Mouse (Mus musculus) heart, adult 10 weeks (tissue): ENCODE measurements around the gene Timm17a. TPM values are rescaled to one million over a fixed set of nuclear protein-coding genes. Genes with fewer than 3 reads are reported as not detected.

Source experiments
- polyA plus RNA-seq: library from polyadenylated mRNA; stranded (reverse); fragments of 350-450 nt; fragmentation: Illumina TruSeq; extraction: RNeasy Lipid Tissue Mini Kit (QIAGEN cat#74804); gene quantifications from one replicate; pipeline ENCODE4 v1.2.3, GENCODE M21; 2014; ENCODE audit warnings: low read depth, low replicate concordance

Timm17a gene
- 236 TPM for polyA plus RNA-seq

DNA sequence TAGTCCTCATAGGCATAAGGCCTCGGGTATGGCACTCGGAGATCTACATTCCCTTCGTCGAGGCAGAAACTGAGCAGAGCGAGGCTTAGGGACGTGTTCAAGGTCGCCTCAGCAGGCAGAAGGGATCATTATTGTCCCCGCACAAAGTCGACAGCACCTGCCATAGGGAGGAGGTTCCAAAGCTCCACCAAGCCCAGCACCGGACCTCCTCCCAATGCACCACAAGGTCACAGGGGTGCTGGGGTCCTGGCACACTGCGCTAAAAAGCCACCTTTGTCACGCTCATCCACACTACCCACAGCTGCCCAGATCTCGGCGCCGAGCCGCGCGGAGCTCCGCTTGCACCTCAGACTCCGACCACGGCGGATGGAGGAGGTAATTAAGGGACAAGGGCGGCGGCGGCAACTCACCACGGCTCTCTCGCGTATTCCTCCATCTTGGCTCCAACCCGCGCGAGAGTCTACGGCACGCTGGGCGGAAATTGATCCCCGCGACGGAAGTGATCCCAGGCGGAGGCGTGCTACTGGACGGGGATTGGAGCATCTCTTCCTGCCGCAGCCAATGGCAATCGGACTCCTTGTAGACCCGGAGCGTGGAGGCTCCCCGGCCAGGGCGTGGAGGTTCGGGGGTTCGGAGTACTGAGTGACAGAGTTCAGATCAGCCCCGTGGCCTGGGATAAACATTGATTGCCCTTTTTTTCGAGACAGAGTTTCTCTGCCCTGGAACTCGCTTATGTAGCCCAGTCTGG lies at the start of gene Timm17a:
Timm17a (minus strand) TSS at position 495 of the 748 bp plus-strand sequence.

DNA sequence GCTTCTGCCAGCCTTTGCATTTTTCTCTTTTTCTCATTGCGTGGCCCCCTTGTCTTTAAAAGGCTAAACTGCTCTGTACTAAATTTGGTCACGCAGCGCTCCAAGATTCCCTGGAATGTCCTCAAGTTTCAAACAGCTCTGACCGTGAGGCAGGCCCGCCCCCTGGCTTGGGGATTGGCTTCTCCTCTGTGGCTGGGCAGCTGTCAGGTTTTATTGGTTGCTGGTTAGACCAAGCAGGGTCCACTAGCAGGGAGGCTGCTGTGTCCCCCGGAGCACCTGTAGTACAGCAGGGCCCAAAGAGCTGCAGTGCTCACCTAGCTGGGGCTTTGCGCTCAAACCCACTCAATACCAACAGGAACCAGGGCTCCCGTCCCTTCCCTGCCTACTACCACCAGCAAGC lies 11.0 kb upstream of the Timm17a start, which contains the start of gene Lmod1:
Lmod1 (plus strand) TSS at position 237 of the 400 bp plus-strand sequence.

DNA sequence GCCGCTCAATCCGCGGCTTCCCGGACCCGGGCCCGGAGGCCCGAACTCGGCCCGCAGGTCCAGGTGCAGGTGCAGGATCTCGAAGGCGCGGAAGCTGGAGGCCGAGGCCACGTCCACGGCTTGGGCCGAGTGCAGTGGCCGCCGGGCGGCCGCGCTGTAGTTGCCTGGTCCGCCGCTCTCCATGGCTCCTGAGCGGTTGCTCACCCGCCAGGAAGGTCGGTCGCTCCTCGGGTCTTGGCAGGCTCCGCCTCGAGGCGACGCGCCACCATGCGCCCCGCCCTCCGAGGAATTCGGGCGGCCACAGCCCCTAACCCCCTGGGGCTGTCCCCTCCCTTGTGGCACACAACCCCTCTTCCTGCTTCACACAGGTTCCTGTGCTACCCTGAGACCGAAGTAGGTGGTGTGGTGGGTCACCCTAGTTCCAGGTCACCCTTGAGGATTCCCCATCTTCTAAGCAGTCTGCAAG lies 29.7 kb downstream of the Timm17a start, which contains the start of gene Rnpep:
Rnpep (minus strand) TSS at position 259 of the 466 bp plus-strand sequence.

DNA sequence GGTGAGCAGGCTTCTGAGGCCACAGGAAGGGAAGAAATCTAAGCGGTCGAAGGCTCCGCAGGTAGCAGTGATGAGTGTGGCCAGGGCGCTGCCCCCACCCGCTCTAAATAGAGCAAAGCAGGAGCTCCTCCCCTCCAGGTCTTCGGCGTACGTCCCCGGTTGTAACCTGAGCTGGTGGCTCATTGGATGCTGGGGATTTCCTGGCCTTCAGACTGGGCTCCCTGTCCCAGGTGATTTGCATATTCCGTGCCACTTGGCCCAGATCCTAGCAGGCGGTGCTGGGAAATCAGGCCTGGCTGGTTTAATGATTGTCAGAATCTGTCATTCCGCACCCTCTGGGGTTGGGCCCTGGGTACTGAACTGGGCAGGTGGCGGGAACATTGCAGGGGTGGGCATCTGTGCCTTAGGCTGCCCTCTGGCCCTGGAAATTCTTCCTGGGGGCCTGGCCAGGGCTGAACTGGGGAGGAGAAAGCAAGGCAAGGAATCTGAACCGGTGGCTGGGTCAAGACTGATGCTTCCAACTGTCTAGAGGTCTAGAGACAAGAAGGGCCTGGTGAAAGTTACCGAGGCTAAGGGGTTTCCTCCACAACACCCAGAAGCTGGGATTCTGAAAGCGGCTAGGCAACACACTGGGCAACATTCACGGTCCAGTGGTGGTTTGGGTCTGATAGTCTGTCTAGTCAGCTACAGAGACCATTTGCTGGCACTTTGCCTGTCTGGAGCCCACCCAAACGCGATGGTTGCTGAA lies 55.0 kb downstream of the Timm17a start, which contains the start of gene Elf3:
Elf3 (minus strand) TSS at position 189 of the 748 bp plus-strand sequence.

Other genes with a start within 250 kb of the Timm17a start
- gene Lgr6, start 208.5 kb downstream of the Timm17a start, polyA plus RNA-seq: 24.1 TPM
- 0.86 TPM for gene Ptpn7, start 181.1 kb downstream of the Timm17a start, polyA plus RNA-seq
- gene Arl8a, start 167.0 kb downstream of the Timm17a start, polyA plus RNA-seq: 28.0 TPM
- gene Gpr37l1, start 146.1 kb downstream of the Timm17a start, polyA plus RNA-seq: 1.2 TPM
- not detected for gene Elf3, start 55.2 kb downstream of the Timm17a start, polyA plus RNA-seq
- 30.7 TPM for gene Rnpep, start 29.7 kb downstream of the Timm17a start, polyA plus RNA-seq
- 5.8 TPM for gene Lmod1, start 11.0 kb upstream of the Timm17a start, polyA plus RNA-seq
- gene Shisa4, start 61.5 kb upstream of the Timm17a start, polyA plus RNA-seq: 7.9 TPM
- 23.4 TPM for gene Ipo9, start 116.7 kb upstream of the Timm17a start, polyA plus RNA-seq